ENCODE assay signal across 8 mouse cellular contexts in the genomic region with DNA sequence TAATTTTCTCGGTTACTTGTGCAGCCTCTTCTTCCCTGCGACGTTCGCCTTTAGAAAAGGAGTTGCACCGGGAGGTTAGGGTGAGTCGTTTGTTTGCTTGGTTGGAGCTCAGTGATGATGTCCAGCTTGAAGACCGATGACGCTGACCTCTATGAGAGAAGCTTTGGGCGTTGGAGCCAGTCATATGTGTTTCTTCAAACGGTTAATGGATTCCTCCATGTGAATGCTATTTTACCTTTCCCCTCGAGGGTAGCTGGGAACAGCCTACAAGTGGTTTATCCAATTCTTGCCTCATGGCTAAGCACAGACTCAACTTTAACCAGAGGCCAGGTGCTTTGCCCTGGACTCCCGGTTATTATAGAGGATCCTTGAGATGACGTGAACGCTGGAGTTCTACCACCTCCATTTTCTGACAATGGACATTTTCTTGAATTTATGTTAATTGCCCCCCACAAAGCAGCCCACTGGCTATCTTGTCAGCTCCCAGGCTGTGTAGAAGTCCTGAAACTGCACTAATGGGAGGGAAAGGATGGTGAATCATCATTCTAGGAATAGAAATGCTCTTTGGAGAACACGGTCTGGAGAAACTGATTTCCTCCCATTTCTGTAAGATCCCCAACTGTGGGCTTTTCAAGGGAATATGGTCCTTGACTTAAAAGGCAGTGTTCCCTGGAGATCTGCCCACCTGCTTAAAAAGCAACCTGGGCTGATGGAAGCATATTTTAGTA. TPM values are rescaled to one million over a fixed set of nuclear protein-coding genes. Genes with fewer than 3 reads are reported as not detected.
DNase-seq lines count a peak whose midpoint lies in the region; ATAC-seq and TF ChIP-seq lines count a peak whose summit lies in the region.

No protein-coding gene starts in this region.

- no peak for TF ChIP-seq EP300 in ES-Bruce4 (IDR thresholded peaks at IDR 0.05; ENCODE audit: insufficient read depth, low read depth, low read length)

- intact Hi-C loops in gastrocnemius, adult 2 months (cut with DNase I) = loop anchor here (5.0 to 10.0 kb wide), 3 partner anchors 98 to 248 kb away; no protein-coding TSS in a partner anchor

- H3K36me3 ChIP-seq in ES-Bruce4 (ENCODE audit: control insufficient read depth, insufficient read depth, low read length, poor library complexity, severe bottlenecking) = no peaks in the 10 kb centered on the region
- H3K36me3 ChIP-seq in forebrain, embryonic 14.5 days (ENCODE audit: control insufficient read depth, insufficient read depth, low read length) = no peaks in the 10 kb centered on the region
- no peaks in the 10 kb centered on the region for H3K36me3 ChIP-seq in kidney, embryonic 14.5 days (ENCODE audit: control insufficient read depth, insufficient read depth, low read length)
- H3K36me3 ChIP-seq in midbrain, embryonic 11.5 days (ENCODE audit: control insufficient read depth, insufficient read depth, low read length) = no peaks in the 10 kb centered on the region

- H3K9ac ChIP-seq in ES-Bruce4 (ENCODE audit: low read depth, poor library complexity, severe bottlenecking) = peak overlapping the region; percentile 77
- peak overlapping the region; percentile 58 for H3K9ac ChIP-seq in forebrain, embryonic 14.5 days (ENCODE audit: low read length)
- peak overlapping the region; percentile 92 for H3K9ac ChIP-seq in kidney, embryonic 14.5 days (ENCODE audit: low read depth, low read length)
- H3K9ac ChIP-seq in midbrain, embryonic 11.5 days (ENCODE audit: low read length) = peak overlapping the region; percentile 64

- peak overlapping the region; percentile 97 for H3K27ac ChIP-seq in gastrocnemius, adult 2 months
- no peak overlapping the region for H3K27ac ChIP-seq in ES-Bruce4 (ENCODE audit: insufficient read depth, low read length)
- peak overlapping the region; percentile 80 for H3K27ac ChIP-seq in forebrain, embryonic 14.5 days (ENCODE audit: low read depth, low read length)
- peak overlapping the region; percentile 61; the same call in 1 of the 2 replicates for H3K27ac ChIP-seq in kidney, embryonic 14.5 days (ENCODE audit: low read depth, low read length)
- H3K27ac ChIP-seq in midbrain, embryonic 11.5 days (ENCODE audit: low read depth, low read length) = no peak overlapping the region

- H3K4me3 ChIP-seq in gastrocnemius, adult 2 months = peak overlapping the region; percentile 99
- H3K4me3 ChIP-seq in ES-Bruce4 (ENCODE audit: low read depth, low read length) = peak overlapping the region; percentile 67
- peak overlapping the region; percentile 98 for H3K4me3 ChIP-seq in forebrain, embryonic 14.5 days (ENCODE audit: low read depth, low read length)
- H3K4me3 ChIP-seq in kidney, embryonic 14.5 days (ENCODE audit: low read length) = peak overlapping the region; percentile 93
- peak overlapping the region; percentile 88 for H3K4me3 ChIP-seq in midbrain, embryonic 11.5 days (ENCODE audit: low read depth, low read length)

- peak; percentile 8; the same call in 1 of the 2 replicates for ATAC-seq in forebrain, embryonic 14.5 days
- peak; percentile 17; the same call in 1 of the 2 replicates for ATAC-seq in kidney, embryonic 14.5 days (ENCODE audit: low FRiP score, low TSS enrichment)
- peak; percentile 23 for ATAC-seq in midbrain, embryonic 11.5 days (ENCODE audit: low FRiP score)
- ATAC-seq in erythroblast, adult 5-6 weeks (replicated peaks; ENCODE audit: low FRiP score, poor library complexity, severe bottlenecking) = no peak

- no peak for TF ChIP-seq CTCF in gastrocnemius, adult 2 months (IDR thresholded peaks at IDR 0.05)
- TF ChIP-seq CTCF in ES-Bruce4 (IDR thresholded peaks at IDR 0.05; ENCODE audit: low read depth, low read length) = no peak

- peaks cover 4% of the 10 kb centered on the region for H3K27me3 ChIP-seq in ES-Bruce4 (ENCODE audit: control insufficient read depth, insufficient read depth, low read length, poor library complexity, severe bottlenecking)
- H3K27me3 ChIP-seq in forebrain, embryonic 14.5 days (replicated peaks; ENCODE audit: control insufficient read depth, insufficient read depth, low read length) = peaks cover 4% of the 10 kb centered on the region; the same call in 1 of the 2 replicates
- no peaks in the 10 kb centered on the region for H3K27me3 ChIP-seq in kidney, embryonic 14.5 days (ENCODE audit: control insufficient read depth, insufficient read depth, low read length)
- H3K27me3 ChIP-seq in midbrain, embryonic 11.5 days (ENCODE audit: control insufficient read depth, insufficient read depth, low read length) = no peaks in the 10 kb centered on the region

- 4% methylated on average over 15 of the region's 15 CpGs for WGBS in forebrain, embryonic 14.5 days
- WGBS in kidney, embryonic 14.5 days = 3% methylated on average over 15 of the region's 15 CpGs
- WGBS in midbrain, embryonic 11.5 days = 6% methylated on average over 15 of the region's 15 CpGs

- no peaks in the 10 kb centered on the region for H3K4me1 ChIP-seq in ES-Bruce4 (ENCODE audit: control insufficient read depth, insufficient read depth, low read length)
- peaks cover 11% of the 10 kb centered on the region for H3K4me1 ChIP-seq in forebrain, embryonic 14.5 days (ENCODE audit: control insufficient read depth, insufficient read depth, low read length)
- H3K4me1 ChIP-seq in kidney, embryonic 14.5 days (ENCODE audit: control insufficient read depth, insufficient read depth, low read length) = peaks cover 10% of the 10 kb centered on the region; the same call in 1 of the 2 replicates
- peaks cover 6% of the 10 kb centered on the region; the same call in 1 of the 2 replicates for H3K4me1 ChIP-seq in midbrain, embryonic 11.5 days (ENCODE audit: control insufficient read depth, insufficient read depth, low read length)

- no peak for DNase-seq in gastrocnemius, adult 2 months
- no peak for DNase-seq in gastrocnemius, postnatal 25 days
- DNase-seq in forebrain, embryonic 14.5 days (ENCODE audit: low spot score) = no peak
- DNase-seq in midbrain, embryonic 11.5 days (ENCODE audit: low spot score, missing footprints) = no peak
- DNase-seq in cerebellum, adult 9-10 months = no peak

- no peak for TF ChIP-seq POLR2A in ES-Bruce4 (IDR thresholded peaks at IDR 0.05; ENCODE audit: insufficient read depth, low read length)

- H3K9me3 ChIP-seq in ES-Bruce4 (replicated peaks; ENCODE audit: control insufficient read depth, insufficient read depth, low read length, poor library complexity, severe bottlenecking) = no peaks in the 10 kb centered on the region
- no peaks in the 10 kb centered on the region for H3K9me3 ChIP-seq in forebrain, embryonic 14.5 days (replicated peaks; ENCODE audit: control insufficient read depth, low read length)
- no peaks in the 10 kb centered on the region for H3K9me3 ChIP-seq in kidney, embryonic 14.5 days (ENCODE audit: control insufficient read depth, low read length)
- no peaks in the 10 kb centered on the region for H3K9me3 ChIP-seq in midbrain, embryonic 11.5 days (ENCODE audit: control insufficient read depth, low read length)

- H3K4me2 ChIP-seq in forebrain, embryonic 14.5 days (ENCODE audit: low read length) = peak overlapping the region; percentile 64
- H3K4me2 ChIP-seq in kidney, embryonic 14.5 days (replicated peaks; ENCODE audit: low read depth, low read length) = peak overlapping the region; percentile 87
- peak overlapping the region; percentile 45 for H3K4me2 ChIP-seq in midbrain, embryonic 11.5 days

RNA-seq across cellular contexts. Expression of gene Sptbn1, which starts 0.8 kb away (rescaled TPM):
- 100 to 1,000 TPM; 112 to 141 TPM for total RNA-seq in gastrocnemius, adult 2 months (2021)
- total RNA-seq in gastrocnemius, postnatal 25 days (2021) = 100 to 1,000 TPM; 126 to 130 TPM
- polyA plus RNA-seq in ES-Bruce4 (2011; ENCODE audit: insufficient read depth, insufficient read length, low read depth, missing spikeins) = 147 and 148 TPM in 2 replicates
- polyA plus RNA-seq in forebrain, embryonic 14.5 days (2014; fragmentation: Nextera tagmentation; extraction: Ambion mirVana) = 101 and 114 TPM in 2 replicates
- polyA plus RNA-seq in kidney, embryonic 14.5 days (2014; fragmentation: Nextera tagmentation; extraction: Ambion mirVana) = 103 and 129 TPM in 2 replicates
- polyA plus RNA-seq in midbrain, embryonic 11.5 days (2014; fragmentation: Nextera tagmentation; extraction: Ambion mirVana) = 85.8 and 86.2 TPM in 2 replicates
- 21.9 and 28.4 TPM in 2 replicates for total RNA-seq in erythroblast, adult 5-6 weeks (2015; ENCODE audit: low replicate concordance)
- total RNA-seq in erythroblast, adult 5-6 weeks (2017; ENCODE audit: low replicate concordance) = 22.6 and 27.8 TPM in 2 replicates

Comparison
In these comparisons a context has a peak if more than half of its experiments do, and no peak if none do; other contexts are left out.
1. H3K27ac ChIP-seq: peak in gastrocnemius, adult 2 months (single experiment), forebrain, embryonic 14.5 days (single experiment) and kidney, embryonic 14.5 days (single experiment); none in ES-Bruce4 (single experiment) and midbrain, embryonic 11.5 days (single experiment).
2. Peak in every context shown above with its lines, with median percentiles within 50 percentile points of each other: H3K4me3 ChIP-seq, H3K9ac ChIP-seq and H3K4me2 ChIP-seq.